ENCODE assay signal across 13 mouse cellular contexts in the genomic region with DNA sequence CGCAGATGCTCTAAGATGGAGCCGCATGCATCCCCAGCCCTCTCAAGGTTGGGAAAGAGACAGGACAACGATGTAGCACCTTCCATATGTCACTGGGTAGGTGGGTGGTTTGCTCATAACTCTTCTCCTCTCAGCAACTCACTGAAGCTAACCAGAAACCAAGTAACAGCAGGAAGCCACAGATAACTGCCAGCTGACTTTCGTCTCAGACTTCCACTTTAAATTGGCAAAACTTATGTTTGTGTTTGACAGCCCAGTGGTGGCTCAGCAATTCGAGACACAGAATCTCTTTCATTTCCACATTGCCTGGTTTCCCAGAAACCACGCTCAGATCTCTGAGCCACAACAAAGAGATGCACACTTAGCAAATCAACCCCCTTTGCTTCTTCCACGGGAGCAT.
DNase-seq lines count a peak whose midpoint lies in the region; ATAC-seq and TF ChIP-seq lines count a peak whose summit lies in the region.
"Had no signal": no experiment of that assay in that cellular context is flagged by ENCODE, and none has a peak within 500 bp of the region (broad histone marks: within the 10 kb centered on the region; RNA-seq: fewer than 3 reads in every experiment).

No protein-coding gene starts in this region.

- in situ Hi-C loops in CH12.LX (cut with MboI; ENCODE audit: low pct_ligation_motif_present, low pct_unique_long_range_greater_than_20kb, low sequenced_read_pairs), result no loop called here

- no peaks in the 10 kb centered on the region for H3K36me3 ChIP-seq in heart, embryonic 12.5 days
- H3K36me3 ChIP-seq in lung, embryonic 14.5 days (ENCODE audit: insufficient read depth), result no peaks in the 10 kb centered on the region
- H3K36me3 ChIP-seq in CH12.LX (replicated peaks in 1 of 2; ENCODE audit: control insufficient read depth in 1 of 2, insufficient read depth in 1 of 2, low read length in 1 of 2), result no peaks in the 10 kb centered on the region
- H3K36me3 ChIP-seq: embryonic facial prominence, embryonic 15.5 days; lung, embryonic 15.5 days; neural tube, embryonic 13.5 days had no signal

- no peak for TF ChIP-seq RAD21 in CH12.LX (IDR thresholded peaks at IDR 0.05; ENCODE audit: low read depth, low read length)

- H3K9ac ChIP-seq in heart, embryonic 12.5 days, result no peak overlapping the region
- no peak overlapping the region for H3K9ac ChIP-seq in lung, embryonic 14.5 days
- no peak overlapping the region for H3K9ac ChIP-seq in CH12.LX (ENCODE audit: insufficient read depth, low read depth)
- H3K9ac ChIP-seq: embryonic facial prominence, embryonic 15.5 days; lung, embryonic 15.5 days; neural tube, embryonic 13.5 days had no signal

- no peaks in the 10 kb centered on the region for H3K4me1 ChIP-seq in heart, embryonic 12.5 days (replicated peaks)
- 0 out of 2 replicates have a peak, but pooled peaks cover 2% of the 10 kb centered on the region for H3K4me1 ChIP-seq in lung, embryonic 14.5 days (ENCODE audit: insufficient read depth)
- peaks cover 3 to 6% of the 10 kb centered on the region in 2 experiments; a peak in 3 of 4 replicates for H3K4me1 ChIP-seq in CH12.LX (ENCODE audit: control insufficient read depth in 1 of 2, insufficient read depth in 2 of 2)
- H3K4me1 ChIP-seq: embryonic facial prominence, embryonic 15.5 days; neural tube, embryonic 13.5 days had no signal

- peak; percentile 91 for DNase-seq in heart, adult 11 months
- DNase-seq in lung, embryonic 14.5 days, result peak; percentile 72
- no peak for DNase-seq in lung, postnatal 25 days (ENCODE audit: low spot score)
- DNase-seq in CH12.LX (ENCODE audit: extremely low read depth), result no peak
- no peak for DNase-seq in spleen, postnatal 10 days (ENCODE audit: low spot score in 2 of 2)
- DNase-seq in gastrocnemius, adult 8-10 months (ENCODE audit: low spot score in 2 of 2), result no peak
- DNase-seq: cerebellum, adult 11-12 months; thymus, postnatal 36 days had no signal

- TF ChIP-seq CTCF in lung, embryonic 14.5 days (IDR thresholded peaks at IDR 0.05; ENCODE audit: low read depth), result no peak
- no peak for TF ChIP-seq CTCF in CH12.LX (conservative IDR thresholded peaks at IDR 0.05 in 1 of 2, IDR thresholded peaks at IDR 0.05 in 1 of 2; ENCODE audit: low read depth in 2 of 2, low read length in 2 of 2)

- ATAC-seq in heart, embryonic 12.5 days (ENCODE audit: insufficient number of reproducible peaks, low FRiP score), result no peak
- ATAC-seq in lung, embryonic 14.5 days (ENCODE audit: insufficient read depth), result no peak
- ATAC-seq in megakaryocyte, adult 5-6 weeks (ENCODE audit: poor library complexity, severe bottlenecking), result peak; percentile 72

- H3K4me2 ChIP-seq in heart, embryonic 12.5 days, result no peak overlapping the region
- no peak overlapping the region for H3K4me2 ChIP-seq in lung, embryonic 14.5 days
- no peak overlapping the region for H3K4me2 ChIP-seq in CH12.LX (ENCODE audit: insufficient read depth, low read depth, poor library complexity, severe bottlenecking)
- H3K4me2 ChIP-seq: embryonic facial prominence, embryonic 15.5 days; lung, embryonic 15.5 days; neural tube, embryonic 13.5 days had no signal

- H3K4me3 ChIP-seq in heart, embryonic 12.5 days, result no peak overlapping the region
- H3K4me3 ChIP-seq in lung, embryonic 14.5 days (ENCODE audit: low read depth, low read length), result no peak overlapping the region
- H3K4me3 ChIP-seq in CH12.LX (replicated peaks in 1 of 3; ENCODE audit: low read depth in 2 of 3, low read length in 2 of 3, poor library complexity in 1 of 3), result no peak overlapping the region
- H3K4me3 ChIP-seq: embryonic facial prominence, embryonic 15.5 days; lung, embryonic 15.5 days; neural tube, embryonic 13.5 days had no signal

- dilution Hi-C loops in CH12.LX (cut with MboI; ENCODE audit: extremely low pct_ligation_motif_present, extremely low pct_unique_long_range_greater_than_20kb, low sequenced_read_pairs), result no loop called here

- 0 out of 2 replicates have a peak, but pooled peaks cover 2% of the 10 kb centered on the region for H3K27me3 ChIP-seq in heart, embryonic 12.5 days (replicated peaks)
- no peaks in the 10 kb centered on the region for H3K27me3 ChIP-seq in lung, embryonic 14.5 days (ENCODE audit: insufficient read depth, low read length)
- H3K27me3 ChIP-seq in CH12.LX (replicated peaks), result no peaks in the 10 kb centered on the region
- H3K27me3 ChIP-seq: embryonic facial prominence, embryonic 15.5 days; lung, embryonic 15.5 days; neural tube, embryonic 13.5 days had no signal

- H3K27ac ChIP-seq in heart, embryonic 12.5 days (ENCODE audit: poor library complexity, severe bottlenecking), result no peak overlapping the region
- H3K27ac ChIP-seq in lung, embryonic 14.5 days (ENCODE audit: low read depth), result no peak overlapping the region
- no peak overlapping the region for H3K27ac ChIP-seq in CH12.LX (ENCODE audit: insufficient read depth, low read depth)
- H3K27ac ChIP-seq: embryonic facial prominence, embryonic 15.5 days; lung, embryonic 15.5 days; neural tube, embryonic 13.5 days had no signal

- no peaks in the 10 kb centered on the region for H3K79me2 ChIP-seq in CH12.LX (replicated peaks; ENCODE audit: control insufficient read depth, extremely low read depth, insufficient read depth, poor library complexity, severe bottlenecking)

- WGBS in heart, embryonic 12.5 days, result 48% methylated on average over 7 of the region's 7 CpGs
- WGBS in lung, embryonic 14.5 days, result 46% methylated on average over 7 of the region's 7 CpGs

- peaks cover 6% of the 10 kb centered on the region; the same call in 1 of the 2 replicates for H3K9me3 ChIP-seq in heart, embryonic 12.5 days (replicated peaks)
- no peaks in the 10 kb centered on the region for H3K9me3 ChIP-seq in lung, embryonic 14.5 days (ENCODE audit: low read depth, low read length)
- no peaks in the 10 kb centered on the region for H3K9me3 ChIP-seq in CH12.LX (replicated peaks; ENCODE audit: low read length)
- H3K9me3 ChIP-seq: embryonic facial prominence, embryonic 15.5 days; lung, embryonic 15.5 days had no signal

- TF ChIP-seq POLR2A in CH12.LX (IDR thresholded peaks at IDR 0.05; ENCODE audit: low read depth, low read length), result no peak

- TF ChIP-seq EP300 in CH12.LX (IDR thresholded peaks at IDR 0.05; ENCODE audit: low read length), result peak; percentile 7; the same call in 1 of the 2 replicates

TF ChIP-seq in CH12.LX, 34 proteins besides CTCF, POLR2A, EP300 and RAD21:
- no peak for TF ChIP-seq MAFK (IDR thresholded peaks at IDR 0.05; ENCODE audit: insufficient replicate concordance, low read length)
- TF ChIP-seq UBTF (IDR thresholded peaks at IDR 0.05; ENCODE audit: low read depth, low read length), result no peak
- no peak for TF ChIP-seq SMC3 (IDR thresholded peaks at IDR 0.05; ENCODE audit: low read depth, low read length)
- no peak for TF ChIP-seq JUND (conservative IDR thresholded peaks at IDR 0.05; ENCODE audit: low read depth, low read length)
- no peak for TF ChIP-seq TCF12 (IDR thresholded peaks at IDR 0.05; ENCODE audit: low read depth, low read length)
- TF ChIP-seq POLR2AphosphoS2 (IDR thresholded peaks at IDR 0.05; ENCODE audit: low read depth, low read length), result no peak
- TF ChIP-seq BHLHE40 (IDR thresholded peaks at IDR 0.05; ENCODE audit: low read depth, low read length), result no peak
- TF ChIP-seq USF1 (IDR thresholded peaks at IDR 0.05; ENCODE audit: low read depth, low read length), result no peak
- TF ChIP-seq CHD2 (IDR thresholded peaks at IDR 0.05; ENCODE audit: low read length), result no peak
- TF ChIP-seq RCOR1 (conservative IDR thresholded peaks at IDR 0.05; ENCODE audit: low read depth, low read length), result no peak
- no peak for TF ChIP-seq ZMIZ1 (IDR thresholded peaks at IDR 0.05; ENCODE audit: low read depth, low read length)
- no peak for TF ChIP-seq NELFE (IDR thresholded peaks at IDR 0.05; ENCODE audit: low read depth, low read length)
- TF ChIP-seq MAX (IDR thresholded peaks at IDR 0.05; ENCODE audit: low read length), result no peak
- TF ChIP-seq USF2 (conservative IDR thresholded peaks at IDR 0.05; ENCODE audit: low read depth, low read length), result no peak
- no peak for TF ChIP-seq HCFC1 (IDR thresholded peaks at IDR 0.05; ENCODE audit: low read depth, low read length)
- TF ChIP-seq E2F4 (IDR thresholded peaks at IDR 0.05; ENCODE audit: insufficient replicate concordance, low read depth, low read length), result no peak

Comparison
In these comparisons a context has a peak if more than half of its experiments do, and no peak if none do; other contexts are left out.
1. DNase-seq: peak in heart, adult 11 months (single experiment) and lung, embryonic 14.5 days (single experiment); none in lung, postnatal 25 days (single experiment), CH12.LX (single experiment), spleen, postnatal 10 days (0 of 2) and gastrocnemius, adult 8-10 months (0 of 2).